Mouse (Mus musculus) layer of hippocampus, postnatal 14 days (tissue): ENCODE measurements around the gene Cul9. TPM values are rescaled to one million over a fixed set of nuclear protein-coding genes. Genes with fewer than 3 reads are reported as not detected.
"Not testable (repeated sequence)": the region's sequence is repeated elsewhere in the genome, so short reads cannot be mapped to it uniquely, and the experiment has no call there.

ENCODE experiments used
- DNase-seq, 2 experiments: peaks; one replicate each; pipeline ENCODE4 v3.0.0; 2021 to 2022; ENCODE audit warnings: low spot score in 2 of 2, mixed read lengths in 1 of 2
- total RNA-seq, 2 experiments: library from RNA; stranded (reverse); gene quantifications; 2 replicates each; pipeline ENCODE4 v1.2.3; 2021

Cul9 gene
- total RNA-seq, 2 experiments from 2014 or later = 42.7 to 43.9 TPM

DNA sequence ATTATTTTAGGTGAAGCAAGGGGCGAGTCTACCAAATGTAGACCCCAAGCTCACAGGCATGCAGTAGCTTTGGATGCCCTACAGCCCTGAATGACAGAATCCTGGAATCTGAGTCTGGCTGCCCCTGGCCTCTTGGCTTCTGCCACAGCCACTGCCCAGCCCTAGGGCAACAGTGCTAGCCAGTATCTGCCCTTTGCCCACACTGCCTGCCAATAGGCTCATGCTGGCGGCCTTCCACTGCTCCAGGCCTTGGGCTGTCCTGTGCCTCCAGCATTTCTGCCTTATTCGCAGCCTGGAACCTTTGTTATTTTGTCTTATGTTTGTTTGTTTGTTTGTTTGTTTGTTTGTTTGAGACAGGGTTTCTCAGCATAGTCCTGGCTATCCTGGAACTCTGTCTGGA, 40.6 kb downstream of the Cul9 start:
- DNase-seq = no peak

DNA sequence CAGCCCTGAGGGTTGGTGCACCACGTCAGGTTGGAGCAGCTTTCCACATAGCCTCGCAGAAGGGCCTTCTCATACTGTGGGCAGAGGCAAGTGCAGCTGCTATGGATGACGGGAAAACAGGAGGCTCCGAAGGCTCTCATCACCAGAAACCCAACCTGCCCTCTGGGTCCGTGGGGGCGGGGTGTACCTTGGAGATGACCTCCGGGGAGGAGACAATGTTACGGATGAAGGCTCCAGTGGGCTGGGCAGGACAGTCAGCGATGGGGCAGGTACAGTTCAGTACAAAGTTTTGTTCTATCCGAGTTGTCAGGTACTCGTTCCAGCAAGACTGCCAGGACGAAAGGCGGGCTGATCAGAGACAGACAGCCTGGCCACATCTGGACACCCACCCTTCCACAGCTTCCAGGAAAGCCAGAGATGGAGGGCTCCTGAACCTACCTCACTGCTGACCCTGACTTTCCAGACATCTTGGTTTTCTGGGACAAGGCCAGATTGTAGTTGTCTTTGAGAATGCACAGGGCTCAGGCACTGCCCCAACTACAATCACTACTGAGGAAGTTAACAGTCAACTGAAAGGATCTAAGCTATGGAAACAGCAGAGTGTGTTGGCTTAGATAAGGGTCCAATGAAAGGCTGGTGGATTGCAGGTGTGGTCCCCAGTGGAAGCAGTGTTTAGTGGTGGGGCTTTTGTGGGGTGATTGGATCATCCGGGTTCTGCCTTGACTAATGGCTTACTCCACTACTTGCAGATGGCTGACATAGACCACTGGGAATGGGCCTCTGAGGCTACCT, 42.1 kb downstream of the Cul9 start:
- DNase-seq = no peak

DNA sequence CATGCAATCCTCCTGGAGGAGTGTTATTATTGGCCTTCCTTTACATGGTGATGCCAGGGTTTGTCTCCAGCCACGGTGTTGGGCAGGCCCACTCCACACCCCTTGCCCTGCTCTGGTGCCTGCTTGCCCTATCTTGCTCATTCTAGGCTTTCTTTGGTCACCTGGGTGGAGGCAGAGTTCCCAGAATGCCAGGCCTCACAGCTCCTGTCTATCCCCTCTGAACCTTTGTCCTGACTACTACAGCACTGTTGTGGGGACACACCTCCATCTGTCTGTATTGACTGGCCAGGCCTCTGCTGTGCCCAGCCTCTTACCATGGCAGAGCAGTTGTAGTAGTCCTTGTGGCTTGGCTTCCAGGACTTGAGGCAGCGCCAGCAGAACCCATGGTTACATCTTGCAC, 43.4 kb downstream of the Cul9 start:
- DNase-seq = no peak

DNA sequence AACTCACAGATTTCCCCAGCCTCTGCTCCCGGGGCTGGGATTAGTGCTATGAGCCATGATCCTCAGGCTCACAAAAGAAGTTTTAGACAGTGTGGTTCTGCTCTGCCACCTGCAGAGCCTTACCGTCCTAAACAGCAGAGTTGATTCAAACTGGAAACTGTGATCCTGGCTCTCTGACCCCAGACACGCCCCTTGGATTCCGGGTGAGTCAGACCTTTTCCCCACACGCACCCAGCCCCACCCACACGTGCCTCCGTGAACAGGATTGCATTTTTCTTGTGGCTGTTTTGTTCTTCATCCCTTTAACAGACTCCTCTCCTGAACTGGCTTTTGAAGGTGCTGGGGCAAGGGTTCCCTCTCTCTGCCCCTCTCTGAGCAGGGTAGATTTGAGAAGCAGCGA, 48.2 kb downstream of the Cul9 start:
- no peak for DNase-seq

DNA sequence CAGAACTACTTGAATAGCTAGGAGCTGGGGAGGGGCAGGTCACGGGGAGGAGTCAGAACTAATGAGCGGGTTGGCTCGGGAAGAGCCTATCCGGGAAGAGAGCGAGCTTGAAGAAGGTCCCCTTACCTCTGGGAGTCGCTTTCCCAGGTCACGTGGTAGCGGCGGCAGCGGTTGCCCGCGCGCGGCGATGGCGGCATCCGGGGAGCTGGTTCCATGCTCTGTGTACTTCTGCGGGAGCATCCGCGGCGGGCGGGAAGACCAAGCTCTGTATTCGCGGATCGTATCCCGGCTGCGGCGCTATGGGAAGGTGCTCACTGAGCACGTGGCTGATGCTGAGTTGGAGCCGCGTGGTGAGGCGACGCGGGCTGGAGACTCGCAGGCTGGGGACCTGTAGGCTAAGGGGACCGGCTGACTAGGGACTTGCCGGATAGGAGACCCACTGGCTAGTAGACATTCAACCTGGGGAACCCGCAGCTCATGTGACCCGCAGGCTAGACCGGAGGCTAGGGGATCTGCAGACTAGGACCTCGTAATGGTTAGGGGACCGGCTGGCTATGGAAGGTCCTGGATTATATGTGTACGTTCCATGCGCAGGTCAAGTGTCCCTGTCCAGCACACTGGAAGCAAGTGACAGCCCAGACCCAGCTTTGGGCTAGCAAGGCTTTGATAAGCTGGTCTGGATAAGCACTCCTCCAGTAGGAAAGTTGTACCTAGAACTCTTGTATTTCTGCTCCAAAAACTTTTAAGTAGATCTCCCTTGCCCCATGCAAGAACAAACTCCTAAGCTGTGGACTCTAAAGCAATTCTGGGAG, 49.4 kb downstream of the Cul9 start, which contains the start of gene Dnph1:
Dnph1 (plus strand) TSS at position 89 of the 812 bp plus-strand sequence.
- DNase-seq = peak; percentile 70 to 84

DNA sequence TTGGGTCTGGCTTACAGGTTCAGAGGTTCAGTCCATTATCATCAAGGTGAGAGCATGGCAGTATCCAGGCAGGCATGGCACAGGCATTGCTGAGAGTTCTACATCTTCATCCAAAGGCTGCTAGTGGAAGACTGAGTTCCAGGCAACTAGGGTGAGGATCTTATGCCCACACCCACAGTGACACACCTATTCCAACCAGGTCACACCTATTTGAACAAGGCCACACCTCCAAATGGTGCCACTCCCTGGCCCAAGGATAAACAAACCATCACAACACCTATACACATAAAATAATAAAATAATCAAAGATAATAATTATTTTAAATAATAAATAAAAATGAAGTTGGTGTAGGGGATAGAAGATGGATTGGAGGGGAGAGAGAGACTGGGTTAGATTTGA, 50.1 kb downstream of the Cul9 start:
- not testable (repeated sequence) for DNase-seq

DNA sequence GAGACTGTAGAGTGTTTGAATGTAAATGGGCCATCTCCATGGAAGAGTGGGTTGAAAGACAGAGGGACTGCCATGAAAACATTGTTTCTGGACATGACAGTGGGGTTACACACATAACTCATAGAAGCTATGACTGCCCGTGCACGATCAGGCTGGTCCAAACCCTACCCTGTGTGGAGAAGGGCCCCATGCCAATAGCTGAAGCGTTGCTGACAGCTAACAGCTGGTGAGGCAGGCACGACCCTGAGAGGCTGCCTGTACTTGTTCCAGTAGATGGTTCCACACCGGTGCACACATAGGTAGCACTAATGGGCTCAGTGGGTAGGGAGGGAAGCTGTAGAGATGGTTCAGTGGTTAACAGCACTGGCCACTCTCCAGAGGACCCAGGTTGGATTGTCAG, 50.7 kb downstream of the Cul9 start:
- no peak for DNase-seq

DNA sequence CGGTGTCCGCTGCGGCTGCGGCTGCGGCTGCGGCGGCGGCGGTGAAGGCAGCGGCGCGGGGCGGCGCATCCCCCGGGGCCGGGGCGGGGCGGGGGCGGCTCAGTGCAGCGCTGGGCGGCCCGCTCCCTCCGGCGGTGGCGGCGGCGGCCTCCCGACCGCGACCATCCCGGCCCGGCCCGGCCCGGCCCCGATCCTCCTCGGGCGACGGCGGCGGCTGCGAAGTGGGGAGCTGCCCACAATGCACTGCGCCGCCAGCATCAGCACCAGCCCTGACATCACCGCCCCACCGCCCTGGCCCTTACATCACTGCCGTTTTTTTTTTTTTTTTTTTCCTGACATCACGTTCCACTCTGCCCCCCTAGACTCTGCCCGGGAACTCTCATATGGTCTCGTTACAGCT, 58.8 kb downstream of the Cul9 start, which contains the start of gene Ttbk1:
Ttbk1 (minus strand) TSS at position 245 of the 400 bp plus-strand sequence.
- peak; percentile 40 to 58 for DNase-seq

DNA sequence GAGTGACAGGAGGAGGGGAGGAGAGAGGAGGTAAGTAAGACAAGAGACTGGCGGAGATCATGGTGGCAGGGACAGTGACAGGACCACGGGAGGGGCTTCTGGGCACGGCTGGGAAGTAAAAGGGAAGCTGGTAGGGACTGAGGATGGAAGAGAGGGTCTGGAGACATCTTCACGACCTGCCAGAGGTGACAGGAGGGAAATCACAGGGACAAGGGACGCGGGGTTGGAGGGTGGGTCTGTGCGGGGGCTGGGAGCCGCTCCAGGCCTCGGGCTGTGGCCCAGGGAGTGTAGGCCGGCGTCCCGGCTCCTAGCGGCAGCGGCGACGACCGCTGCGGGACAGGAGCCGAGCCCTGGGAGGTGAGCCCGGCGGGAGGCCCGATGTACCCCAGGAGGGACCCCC, 59.2 kb downstream of the Cul9 start:
- no peak for DNase-seq

DNA sequence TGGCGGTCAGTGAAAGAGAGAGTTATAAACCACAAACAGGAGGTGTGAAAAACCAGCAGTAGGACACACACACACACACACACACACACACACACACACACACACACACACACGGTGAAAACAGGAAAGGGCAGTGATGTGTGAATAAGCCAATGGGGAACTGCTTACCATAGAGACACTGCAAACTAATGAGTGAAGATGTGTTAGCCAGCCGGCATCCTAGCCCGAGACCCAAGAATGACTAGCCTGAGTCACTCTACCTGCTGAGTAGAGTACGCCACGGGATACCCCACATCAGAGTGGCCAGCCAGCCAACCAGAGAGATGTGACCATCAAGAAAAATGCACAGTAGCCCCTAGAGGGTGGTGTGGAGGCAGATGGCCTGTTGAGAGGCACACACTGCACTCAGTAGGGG, 61.7 kb downstream of the Cul9 start:
- DNase-seq = peak in 1 of 2 experiments; percentile 24

DNA sequence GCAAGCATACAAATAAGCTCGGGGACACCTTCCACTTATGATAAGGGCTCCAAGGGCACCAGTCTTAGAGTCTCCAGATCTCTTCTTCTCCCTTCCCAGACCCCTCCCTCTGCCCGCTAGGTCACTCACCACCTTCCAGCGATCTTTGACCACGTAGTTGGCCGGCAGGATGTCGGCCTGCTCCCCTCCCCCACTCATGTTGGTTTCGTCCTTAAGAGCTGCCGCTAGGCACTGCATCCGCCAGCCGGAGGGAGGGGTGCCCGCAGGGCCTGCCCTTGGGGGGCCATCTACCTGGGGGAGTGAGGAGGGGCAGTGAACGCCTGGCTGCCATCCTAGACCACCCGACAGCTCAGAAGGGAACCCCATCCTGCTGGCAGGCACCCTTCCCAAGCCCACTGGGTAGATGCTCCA, 62.2 kb downstream of the Cul9 start:
- DNase-seq = peak in 1 of 2 experiments; percentile 24

DNA sequence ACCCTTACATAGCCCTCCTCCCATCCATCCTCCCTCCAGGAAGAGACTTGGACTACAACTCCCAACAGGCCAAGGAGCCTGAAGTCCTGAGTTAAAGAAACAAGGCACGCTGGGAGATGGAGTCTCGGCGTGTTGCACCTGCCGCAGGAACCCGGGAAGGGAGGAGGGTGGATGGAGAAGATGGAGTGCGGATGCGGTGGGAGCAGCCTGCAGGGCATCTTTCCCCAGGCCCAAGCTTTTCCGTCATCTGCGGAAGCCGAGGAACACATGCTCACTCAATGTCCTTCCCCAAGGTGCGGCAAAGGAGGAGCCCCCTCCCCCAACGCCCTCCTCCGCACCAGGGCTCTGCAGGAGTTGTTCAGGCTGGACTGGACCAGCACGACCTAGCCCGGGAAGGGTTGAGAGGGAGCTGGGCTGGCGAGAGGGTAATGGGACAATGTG, 62.6 kb downstream of the Cul9 start:
- DNase-seq = peak; percentile 41 to 57

DNA sequence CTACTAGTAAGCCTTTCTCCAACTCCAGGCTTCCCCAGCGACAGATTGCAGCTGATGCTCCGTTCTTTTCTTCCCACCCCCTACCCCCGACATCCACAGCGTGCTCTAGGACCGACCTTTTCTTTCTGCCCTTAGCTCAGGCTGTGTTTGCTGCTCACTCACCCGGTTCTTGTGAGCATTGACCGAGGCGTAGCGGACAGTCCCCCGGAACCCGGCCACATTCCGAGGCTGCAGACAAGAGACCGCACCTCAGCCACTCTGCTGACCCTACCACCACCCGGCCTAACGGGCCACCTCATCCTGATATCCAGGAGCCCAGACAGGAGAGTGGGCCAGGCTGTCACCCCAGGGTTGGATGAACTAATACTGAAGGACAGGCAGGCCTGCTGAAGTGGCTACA, 68.9 kb downstream of the Cul9 start:
- DNase-seq = no peak

DNA sequence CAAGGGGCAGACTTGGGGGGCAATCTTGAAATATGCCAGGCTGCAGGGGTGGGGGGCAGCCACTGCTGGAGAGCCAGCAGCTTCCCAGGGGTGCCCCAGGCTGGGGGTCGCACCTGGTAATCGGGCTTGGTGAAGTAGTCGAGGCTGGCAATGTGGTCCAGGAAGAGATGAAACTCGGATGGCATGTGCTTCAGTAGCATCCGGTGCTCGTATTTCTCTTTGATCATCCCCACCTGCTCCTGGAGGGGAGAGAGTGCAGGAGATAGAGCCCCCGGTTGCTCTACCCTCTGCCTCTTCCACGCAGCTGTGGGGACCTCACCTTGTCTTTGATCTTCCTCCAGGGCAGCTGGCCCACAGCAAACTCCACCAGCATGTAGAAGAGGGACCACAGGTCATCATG, 69.6 kb downstream of the Cul9 start:
- DNase-seq = no peak

DNA sequence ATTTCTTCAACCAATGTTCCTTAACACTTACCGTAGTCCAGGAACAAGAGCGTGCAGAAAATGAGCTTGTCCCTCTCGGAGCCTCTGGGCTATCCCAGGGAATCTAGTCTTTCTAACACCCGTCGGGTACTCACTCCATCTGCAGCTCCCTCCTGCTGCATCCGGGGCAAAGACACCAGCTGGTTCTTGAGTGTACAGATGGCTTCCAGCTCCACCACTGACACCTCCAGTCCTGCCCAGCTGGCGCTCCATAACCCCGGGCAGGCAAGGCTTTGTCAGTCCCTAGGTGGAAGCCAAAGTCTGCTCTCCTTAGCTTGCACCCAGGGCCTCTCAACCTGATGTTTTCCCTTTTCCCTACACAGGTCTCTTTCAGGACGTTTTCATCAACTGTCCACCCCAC, 78.4 kb downstream of the Cul9 start:
- DNase-seq = peak; percentile 31 to 42

DNA sequence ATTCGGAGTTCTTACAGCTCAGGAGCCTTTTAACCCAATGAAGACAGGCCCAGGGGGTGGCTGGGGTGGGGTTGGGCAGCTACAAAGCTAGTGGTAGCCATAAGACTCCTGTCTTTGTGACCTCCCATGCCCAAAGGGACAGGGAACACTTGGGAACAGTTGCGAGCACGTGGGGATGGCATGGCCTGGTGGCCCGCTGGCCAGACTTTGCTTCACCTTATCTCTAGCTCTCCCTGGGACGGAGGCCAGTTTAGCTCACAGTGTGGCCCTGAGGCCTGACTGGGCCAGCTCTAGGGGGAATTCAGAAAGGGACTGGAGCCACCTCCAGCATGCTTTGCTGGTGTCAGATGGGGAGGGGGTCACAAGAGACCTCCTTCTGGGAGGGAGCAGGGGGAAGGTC, 84.0 kb downstream of the Cul9 start:
- no peak for DNase-seq

DNA sequence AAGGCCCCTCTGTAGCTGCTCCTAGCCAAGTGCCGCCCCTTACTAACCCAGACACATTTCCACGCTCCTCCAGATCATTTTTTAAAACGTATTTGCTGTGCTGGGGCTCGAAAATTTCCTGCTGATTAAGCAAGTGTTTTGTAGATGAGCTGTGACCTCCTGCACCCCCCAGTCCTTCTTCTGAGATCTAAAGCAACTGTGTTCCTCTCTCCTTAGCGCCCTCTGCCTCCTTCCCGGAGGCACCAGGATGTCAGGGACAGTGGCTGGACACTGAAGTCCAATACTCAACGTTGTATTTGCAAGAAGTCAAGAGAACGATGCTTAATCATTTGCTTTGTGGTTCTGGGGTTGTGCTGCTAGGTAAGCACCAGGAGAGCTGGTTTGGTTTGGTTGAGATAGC, 84.8 kb downstream of the Cul9 start:
- no peak for DNase-seq

DNA sequence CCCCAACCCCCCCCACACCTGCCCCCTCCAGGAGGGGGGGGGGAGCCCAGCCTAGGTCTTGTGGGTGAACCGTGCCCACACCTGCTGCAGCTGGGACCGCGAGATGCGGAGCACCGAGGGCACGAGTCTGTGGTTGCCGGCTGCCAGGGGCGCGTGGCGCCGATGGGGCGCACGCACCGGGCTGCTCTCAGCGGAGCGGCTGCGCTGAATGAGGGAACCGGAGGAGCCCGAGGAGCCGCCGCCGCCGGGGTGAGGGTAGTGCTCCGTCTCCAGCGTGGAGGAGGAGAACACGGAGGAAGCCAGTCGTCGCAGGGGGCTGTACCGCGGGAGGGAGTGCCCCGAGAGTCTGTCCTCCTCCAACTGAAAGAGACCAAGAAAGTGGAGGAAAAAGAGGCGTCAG, 85.5 kb downstream of the Cul9 start:
- no peak for DNase-seq

DNA sequence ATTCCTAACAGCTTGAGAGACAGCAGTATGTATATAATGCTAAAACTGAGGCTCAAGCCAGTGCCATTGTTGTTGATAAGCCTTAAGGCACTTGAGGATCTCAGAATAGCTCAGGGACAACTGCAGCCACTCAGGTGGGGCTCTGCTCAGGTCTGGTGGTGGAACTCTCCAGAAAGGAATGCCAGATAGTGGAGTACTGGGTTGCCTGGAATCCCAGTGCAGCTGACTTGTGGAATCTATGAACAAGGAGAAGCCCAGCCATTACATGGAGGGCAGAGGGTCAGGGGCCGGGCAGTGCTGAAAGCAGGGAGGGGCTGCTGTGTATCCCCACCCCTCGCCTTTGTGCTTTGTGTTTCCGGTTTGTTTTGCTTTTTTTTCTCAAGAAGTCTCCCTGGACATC, 87.7 kb downstream of the Cul9 start:
- no peak for DNase-seq

DNA sequence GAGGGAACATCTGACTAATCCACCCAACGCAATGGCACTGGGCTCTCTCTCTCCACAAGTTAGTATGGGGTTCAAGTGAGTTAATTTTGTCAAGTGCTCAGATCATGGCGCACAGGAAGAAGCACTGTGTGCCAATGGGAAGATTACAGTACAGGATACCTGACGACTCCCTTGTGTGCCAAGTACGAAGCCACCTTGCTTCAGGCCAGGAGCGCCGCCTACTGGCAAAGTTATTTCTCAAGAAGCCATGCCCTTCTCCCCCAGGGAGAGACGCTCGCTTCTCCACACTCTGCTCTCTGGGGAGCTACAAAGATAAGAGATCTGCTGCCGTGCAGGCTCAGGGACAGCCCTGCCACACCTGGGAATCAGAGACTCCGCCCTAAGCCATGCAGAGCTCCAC, 88.4 kb downstream of the Cul9 start:
- no peak for DNase-seq

DNA sequence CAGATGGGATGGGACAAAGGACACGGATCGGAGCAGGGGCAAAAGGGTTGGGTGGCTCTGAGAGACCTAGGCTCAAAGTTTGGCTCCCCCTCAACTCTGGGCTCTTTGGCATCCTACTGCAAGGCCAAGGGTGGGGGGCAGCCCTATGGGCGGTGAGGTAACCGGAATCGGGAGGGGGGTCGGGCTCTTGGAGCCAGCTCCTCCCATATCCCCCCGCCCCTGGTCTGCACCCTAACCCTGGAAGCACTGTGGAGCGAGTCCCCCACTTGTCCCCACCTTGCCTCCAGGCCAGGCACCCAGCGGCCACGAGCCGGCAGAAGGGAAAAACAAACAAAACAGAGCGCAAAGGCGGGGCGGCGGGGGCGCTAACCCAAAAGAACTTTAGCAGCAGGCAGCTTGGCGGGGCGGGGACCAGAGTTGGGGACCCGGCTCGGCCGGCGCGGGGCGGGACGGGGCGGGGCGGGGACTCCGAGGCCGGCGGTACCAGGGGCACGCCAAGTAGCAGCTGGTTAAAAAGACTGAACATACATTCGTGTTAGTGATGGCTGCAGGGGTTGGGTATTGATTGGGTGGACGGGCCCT, 91.0 kb downstream of the Cul9 start:
- no peak for DNase-seq

DNA sequence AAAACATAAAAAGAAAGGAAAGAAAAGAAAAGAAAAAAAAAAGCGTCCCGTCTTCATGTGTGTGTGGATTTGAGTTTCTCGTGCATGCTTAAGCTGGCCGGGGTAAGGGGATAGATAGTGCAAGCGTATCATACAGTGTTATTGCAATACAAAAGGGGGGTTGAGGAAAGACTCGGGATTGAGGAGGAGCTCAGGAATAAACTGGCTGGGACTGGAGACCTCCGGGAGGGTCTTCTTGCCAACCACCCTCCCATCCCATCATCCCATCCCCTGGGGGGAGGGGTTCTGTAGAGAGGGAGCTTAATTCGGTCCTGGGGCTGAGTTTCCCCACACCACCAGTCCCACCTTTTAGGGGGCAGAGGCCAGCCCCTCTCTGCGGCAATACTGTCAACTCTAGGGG, 91.6 kb downstream of the Cul9 start:
- no peak for DNase-seq
